Comparison of ENCODE assay signal across 17 mouse cellular contexts in genomic region chr2:72143413-72143812, GRCm38 (mm10).
"Had no signal": no experiment of that assay in that cellular context is flagged by ENCODE, and none has a peak within 500 bp of the region (broad histone marks: within the 10 kb centered on the region; RNA-seq: fewer than 3 reads in every experiment).

No protein-coding gene starts in this region.

- H3K4me1 ChIP-seq: midbrain, embryonic 15.5 days had no signal

- H3K9me3 ChIP-seq: lung, embryonic 15.5 days; megakaryocyte, embryonic 14.5 days; midbrain, embryonic 13.5 days; midbrain, embryonic 15.5 days; neural tube, embryonic 12.5 days had no signal

- H3K27ac ChIP-seq: macrophage; midbrain, embryonic 13.5 days; midbrain, embryonic 15.5 days; neural tube, embryonic 12.5 days had no signal

- H3K27me3 ChIP-seq: lung, embryonic 15.5 days; midbrain, embryonic 13.5 days; midbrain, embryonic 15.5 days; neural tube, embryonic 12.5 days had no signal

- ATAC-seq: liver, postnatal 0 days; lung, postnatal 0 days; midbrain, embryonic 13.5 days; midbrain, embryonic 15.5 days had no signal

- H3K4me3 ChIP-seq: lung, embryonic 15.5 days; megakaryocyte, embryonic 14.5 days; midbrain, embryonic 13.5 days; midbrain, embryonic 15.5 days; neural tube, embryonic 12.5 days had no signal

- H3K9ac ChIP-seq: liver, postnatal 0 days; lung, embryonic 15.5 days; midbrain, embryonic 13.5 days; midbrain, embryonic 15.5 days; neural tube, embryonic 12.5 days had no signal

- DNase-seq: liver, postnatal 0 days; lung, adult 2 months; lung, postnatal 14 days; lung, postnatal 36 days; right cerebral cortex, postnatal 25 days; right cerebral cortex, postnatal 4 days; thymus, adult 18-20 months; thymus, postnatal 14 days; thymus, postnatal 36 days had no signal

- H3K36me3 ChIP-seq: lung, embryonic 15.5 days; midbrain, embryonic 13.5 days; midbrain, embryonic 15.5 days; neural tube, embryonic 12.5 days had no signal

- H3K4me2 ChIP-seq: lung, embryonic 15.5 days; midbrain, embryonic 11.5 days; midbrain, embryonic 13.5 days; midbrain, embryonic 15.5 days; neural tube, embryonic 12.5 days had no signal
